Mouse (Mus musculus): ENCODE results near the gene Pax7.

The Pax7 gene

GRCm38 (mm10) chr4:139831501-139832230 lies 1.7 kb downstream of the Pax7 start:
- in situ Hi-C loops (cut with MboI; ENCODE audit: low sequenced_read_pairs) = no loop called here

- in situ Hi-C loops (cut with MboI; ENCODE audit: low sequenced_read_pairs) = no loop called here
These were observed 2.5 kb downstream of the Pax7 start for GRCm38 (mm10) chr4:139830581-139831387.

GRCm38 (mm10) chr4:139830053-139830452 lies 3.3 kb downstream of the Pax7 start:
- in situ Hi-C loops (cut with MboI; ENCODE audit: low sequenced_read_pairs) = no loop called here

- in situ Hi-C loops (cut with MboI; ENCODE audit: low sequenced_read_pairs) = no loop called here
These were observed 4.3 kb downstream of the Pax7 start for GRCm38 (mm10) chr4:139828871-139829590.

- in situ Hi-C loops (cut with MboI; ENCODE audit: low sequenced_read_pairs) = no loop called here
These were observed 5.0 kb downstream of the Pax7 start for GRCm38 (mm10) chr4:139828283-139828678.

- in situ Hi-C loops (cut with MboI; ENCODE audit: low sequenced_read_pairs) = no loop called here
These were observed 5.6 kb downstream of the Pax7 start for GRCm38 (mm10) chr4:139827501-139828282.

GRCm38 (mm10) chr4:139826231-139826630 lies 7.1 kb downstream of the Pax7 start:
- in situ Hi-C loops (cut with MboI; ENCODE audit: low sequenced_read_pairs) = no loop called here

- in situ Hi-C loops (cut with MboI; ENCODE audit: low sequenced_read_pairs) = no loop called here
These were observed 7.8 kb downstream of the Pax7 start for GRCm38 (mm10) chr4:139825326-139826112.

- in situ Hi-C loops (cut with MboI; ENCODE audit: low sequenced_read_pairs) = no loop called here
These were observed 8.6 kb downstream of the Pax7 start for GRCm38 (mm10) chr4:139824572-139825325.

- in situ Hi-C loops (cut with MboI; ENCODE audit: low sequenced_read_pairs) = no loop called here
These were observed 9.4 kb downstream of the Pax7 start for GRCm38 (mm10) chr4:139823870-139824472.

- in situ Hi-C loops (cut with MboI; ENCODE audit: low sequenced_read_pairs) = no loop called here
These were observed 10.0 kb downstream of the Pax7 start for GRCm38 (mm10) chr4:139823138-139823869.

GRCm38 (mm10) chr4:139822214-139823137 lies 10.9 kb downstream of the Pax7 start:
- in situ Hi-C loops (cut with MboI; ENCODE audit: low sequenced_read_pairs) = no loop called here

- in situ Hi-C loops (cut with MboI; ENCODE audit: low sequenced_read_pairs) = no loop called here
These were observed 11.7 kb downstream of the Pax7 start for GRCm38 (mm10) chr4:139821491-139822160.

GRCm38 (mm10) chr4:139821071-139821470 lies 12.3 kb downstream of the Pax7 start:
- in situ Hi-C loops (cut with MboI; ENCODE audit: low sequenced_read_pairs) = no loop called here

GRCm38 (mm10) chr4:139819411-139820030 lies 13.8 kb downstream of the Pax7 start:
- in situ Hi-C loops (cut with MboI; ENCODE audit: low sequenced_read_pairs) = no loop called here

- in situ Hi-C loops (cut with MboI; ENCODE audit: low sequenced_read_pairs) = no loop called here
These were observed 15.2 kb downstream of the Pax7 start for GRCm38 (mm10) chr4:139818163-139818562.
